Mouse (Mus musculus): ENCODE measurements around the gene Mknk1. TPM values are rescaled to one million over a fixed set of nuclear protein-coding genes. Genes with fewer than 3 reads are reported as not detected.

The Mknk1 gene
- polyA plus RNA-seq, 1 experiment from 2014 or later = 30.0 TPM

DNA sequence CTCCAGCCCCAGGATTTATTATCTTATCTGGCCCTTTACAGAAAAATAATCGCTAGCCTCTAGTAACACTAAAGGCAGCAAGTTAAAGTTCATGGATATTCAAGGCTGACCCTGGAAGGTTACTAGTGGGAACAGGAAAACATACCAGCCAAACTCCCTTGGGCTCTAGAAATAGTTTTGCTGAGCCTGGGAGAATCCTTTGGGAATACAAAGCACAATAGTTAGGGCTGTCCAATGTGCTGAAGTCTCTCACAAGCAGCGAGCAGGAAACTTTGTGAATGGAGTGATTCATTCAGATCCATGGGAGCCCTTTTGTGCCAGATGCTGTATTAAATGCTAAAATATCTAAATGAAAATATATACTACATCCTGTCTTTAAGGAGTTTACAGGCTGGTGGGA lies 7.7 kb downstream of the Mknk1 start:
- ATAC-seq (ENCODE audit: insufficient read depth) = no peak
- Histone ChIP-seq H3K4me1 (replicated peaks) (peaks cover 84% of the 10 kb centered on the region), H3K9ac (no peak overlapping the region), H3K36me3 (replicated peaks) (peaks cover 66% of the 10 kb centered on the region), H3K27me3 (no peaks in the 10 kb centered on the region), H3K27ac (replicated peaks) (peak overlapping the region; percentile 97), H3K9me3 (replicated peaks) (no peaks in the 10 kb centered on the region), H3K4me2 (0 out of 2 replicates have a peak overlapping the region, but pooled peaks have one; percentile 11), H3K4me3 (replicated peaks) (no peak overlapping the region)
- 57% methylated on average over 2 of the region's 2 CpGs for WGBS (ENCODE audit: insufficient replicate concordance)

DNA sequence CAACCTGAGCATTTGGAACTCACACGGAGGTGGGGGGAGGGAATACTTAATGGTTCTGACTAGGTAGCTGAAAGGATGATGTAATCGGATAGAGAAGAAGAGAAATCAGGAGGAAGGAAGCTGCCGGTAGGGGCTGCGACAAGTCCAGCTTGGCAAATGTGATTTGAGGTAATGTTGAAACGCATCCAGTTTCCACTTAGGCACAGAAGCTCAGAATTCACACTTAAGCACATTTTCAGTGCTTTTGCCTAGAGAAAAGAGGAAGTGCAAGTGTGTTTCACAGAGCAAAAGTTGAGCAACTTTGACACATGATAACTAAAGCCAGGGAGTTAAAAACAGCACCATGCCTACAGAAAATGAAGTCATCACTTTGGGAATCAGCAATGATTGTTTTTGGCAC lies 8.4 kb downstream of the Mknk1 start:
- Histone ChIP-seq H3K4me1 (replicated peaks) (peaks cover 87% of the 10 kb centered on the region), H3K9me3 (replicated peaks) (no peaks in the 10 kb centered on the region), H3K4me2 (peak overlapping the region; percentile 73), H3K4me3 (replicated peaks) (0 out of 2 replicates have a peak overlapping the region, but pooled peaks have one; percentile 9), H3K9ac (peak overlapping the region; percentile 60), H3K36me3 (replicated peaks) (peaks cover 66% of the 10 kb centered on the region), H3K27ac (replicated peaks) (peak overlapping the region; percentile 97), H3K27me3 (no peaks in the 10 kb centered on the region)
- WGBS (ENCODE audit: insufficient replicate concordance) = 19% methylated on average over 5 of the region's 5 CpGs
- ATAC-seq (ENCODE audit: insufficient read depth) = no peak

DNA sequence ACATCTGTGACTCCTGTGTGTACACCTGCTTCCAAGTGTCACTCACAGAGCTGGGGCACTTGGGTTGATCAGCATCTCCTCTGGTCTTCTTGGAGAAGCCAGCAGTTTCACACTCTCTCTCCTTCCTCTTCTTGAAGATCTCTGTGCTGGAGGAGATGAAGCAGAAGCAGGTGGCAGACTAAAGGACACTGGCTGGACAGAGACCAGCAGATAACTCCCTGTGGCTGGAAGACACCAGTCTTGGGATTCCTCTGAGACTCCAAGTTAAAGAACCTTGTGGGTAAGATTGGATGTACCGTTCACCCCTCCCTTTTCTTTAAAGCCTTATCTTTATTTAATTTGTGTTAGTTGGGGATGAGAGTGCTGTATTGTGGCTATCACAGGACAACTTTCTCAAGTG lies 9.1 kb downstream of the Mknk1 start:
- ATAC-seq (ENCODE audit: insufficient read depth) = peak; percentile 5; the same call in 1 of the 2 replicates

DNA sequence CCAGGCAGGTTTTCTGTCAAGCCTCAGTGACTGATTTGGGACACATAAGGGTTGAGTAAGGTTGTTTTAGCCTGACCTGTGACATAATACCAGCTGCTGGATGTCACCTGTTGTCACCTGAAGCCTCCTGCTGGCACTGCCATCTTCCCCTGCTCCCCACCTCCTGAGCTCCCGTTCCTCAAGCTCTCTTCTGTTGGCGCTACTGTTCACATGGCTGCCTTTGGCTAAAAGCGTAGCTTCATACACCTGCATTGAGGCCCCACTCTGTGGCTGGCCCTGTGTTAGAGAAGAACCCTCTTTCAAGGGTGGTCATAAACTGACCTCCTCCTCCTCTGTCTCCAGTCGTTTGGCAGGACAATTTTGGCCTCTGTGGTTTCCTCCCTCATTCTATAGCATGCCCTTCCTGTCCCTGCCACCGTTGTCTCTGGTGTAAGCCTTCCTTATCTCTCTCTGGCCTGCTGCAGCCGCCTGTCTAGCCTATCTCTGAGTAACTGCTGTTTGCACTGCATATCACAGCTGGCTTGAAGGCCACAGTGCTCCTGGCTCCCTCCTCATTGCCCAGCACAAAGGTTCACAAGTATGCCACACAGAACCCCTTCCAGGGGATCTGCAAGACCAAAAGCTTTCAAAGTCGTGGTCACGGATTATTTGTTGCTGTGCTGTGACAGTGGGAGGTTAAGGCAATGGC lies 10.1 kb downstream of the Mknk1 start:
- Histone ChIP-seq H3K9me3 (replicated peaks) (no peaks in the 10 kb centered on the region), H3K4me3 (replicated peaks) (peak overlapping the region; percentile 39), H3K27me3 (no peaks in the 10 kb centered on the region), H3K36me3 (replicated peaks) (peaks cover 70% of the 10 kb centered on the region), H3K27ac (replicated peaks) (peak overlapping the region; percentile 97), H3K4me1 (replicated peaks) (peaks cover 79% of the 10 kb centered on the region), H3K9ac (peak overlapping the region; percentile 60), H3K4me2 (peak overlapping the region; percentile 73)
- 9% methylated on average over 8 of the region's 8 CpGs for WGBS (ENCODE audit: insufficient replicate concordance)
- ATAC-seq (ENCODE audit: insufficient read depth) = peak; percentile 99

More for the DNA sequence above, 9.1 kb downstream of the Mknk1 start:
- Histone ChIP-seq H3K9ac (peak overlapping the region; percentile 60; the same call in 1 of the 2 replicates), H3K36me3 (replicated peaks) (peaks cover 69% of the 10 kb centered on the region), H3K4me2 (peak overlapping the region; percentile 73), H3K27me3 (no peaks in the 10 kb centered on the region), H3K27ac (replicated peaks) (peak overlapping the region; percentile 97), H3K4me1 (replicated peaks) (peaks cover 84% of the 10 kb centered on the region), H3K4me3 (replicated peaks) (peak overlapping the region; percentile 9; the same call in 1 of the 2 replicates), H3K9me3 (replicated peaks) (no peaks in the 10 kb centered on the region)
- WGBS (ENCODE audit: insufficient replicate concordance) = 21% methylated on average over 1 of the region's 1 CpGs

DNA sequence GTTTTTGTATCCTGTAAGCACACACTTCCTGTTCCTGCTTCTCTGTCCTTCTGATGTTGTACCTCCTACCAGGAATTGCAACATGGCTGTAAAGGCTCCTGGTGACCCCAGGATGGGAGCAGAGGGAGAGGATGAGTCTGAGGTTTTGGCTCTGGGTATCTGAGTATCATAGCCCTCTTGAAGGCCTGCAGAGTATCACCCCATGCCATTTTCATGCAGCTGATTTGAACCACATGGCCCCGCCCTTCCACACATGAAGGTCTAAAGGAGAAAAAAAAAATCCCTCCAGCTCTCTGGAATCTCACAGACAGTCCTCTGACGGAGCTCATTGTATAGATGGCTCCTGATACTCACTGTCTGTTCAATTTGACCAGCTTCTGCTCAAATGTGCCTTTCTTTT lies 11.1 kb downstream of the Mknk1 start:
- Histone ChIP-seq H3K36me3 (replicated peaks) (peaks cover 73% of the 10 kb centered on the region), H3K27ac (replicated peaks) (peak overlapping the region; percentile 97), H3K9ac (peak overlapping the region; percentile 60; the same call in 1 of the 2 replicates), H3K4me3 (replicated peaks) (peak overlapping the region; percentile 39; the same call in 1 of the 2 replicates), H3K27me3 (no peaks in the 10 kb centered on the region), H3K4me1 (replicated peaks) (peaks cover 84% of the 10 kb centered on the region), H3K9me3 (replicated peaks) (no peaks in the 10 kb centered on the region), H3K4me2 (peak overlapping the region; percentile 73)
- WGBS (ENCODE audit: insufficient replicate concordance) = 39% methylated on average over 2 of the region's 2 CpGs
- ATAC-seq (ENCODE audit: insufficient read depth) = 0 out of 2 replicates have a peak, but pooled peaks have one; percentile 11

DNA sequence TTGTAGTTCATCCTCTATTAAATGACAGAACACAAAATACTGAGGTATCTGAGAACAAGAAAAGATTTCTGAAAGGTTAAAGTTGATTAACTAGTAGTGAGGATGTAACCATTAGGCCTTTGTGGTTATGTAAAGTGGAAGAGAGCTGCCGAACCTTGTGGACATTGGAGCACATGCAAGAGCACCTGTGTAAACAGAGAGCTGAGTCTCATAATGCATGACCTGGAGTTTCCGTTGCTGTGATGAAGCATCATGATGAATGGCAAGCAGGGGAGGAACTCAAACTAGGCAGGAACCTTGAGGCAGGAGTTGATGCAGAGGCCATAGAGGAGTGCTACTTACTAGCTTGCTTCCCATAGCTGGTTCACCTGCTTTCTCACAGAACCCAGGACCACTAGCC lies 11.6 kb downstream of the Mknk1 start:
- H3K27ac ChIP-seq (replicated peaks) = peak overlapping the region; percentile 97
- WGBS (ENCODE audit: insufficient replicate concordance) = 70% methylated on average over 2 of the region's 2 CpGs
- H3K9ac ChIP-seq = no peak overlapping the region
- no peaks in the 10 kb centered on the region for H3K27me3 ChIP-seq
- no peak for ATAC-seq (ENCODE audit: insufficient read depth)
- H3K4me3 ChIP-seq (replicated peaks) = no peak overlapping the region
- H3K4me1 ChIP-seq (replicated peaks) = peaks cover 84% of the 10 kb centered on the region
- H3K9me3 ChIP-seq (replicated peaks) = no peaks in the 10 kb centered on the region
- 0 out of 2 replicates have a peak overlapping the region, but pooled peaks have one; percentile 73 for H3K4me2 ChIP-seq
- peaks cover 78% of the 10 kb centered on the region for H3K36me3 ChIP-seq (replicated peaks)

DNA sequence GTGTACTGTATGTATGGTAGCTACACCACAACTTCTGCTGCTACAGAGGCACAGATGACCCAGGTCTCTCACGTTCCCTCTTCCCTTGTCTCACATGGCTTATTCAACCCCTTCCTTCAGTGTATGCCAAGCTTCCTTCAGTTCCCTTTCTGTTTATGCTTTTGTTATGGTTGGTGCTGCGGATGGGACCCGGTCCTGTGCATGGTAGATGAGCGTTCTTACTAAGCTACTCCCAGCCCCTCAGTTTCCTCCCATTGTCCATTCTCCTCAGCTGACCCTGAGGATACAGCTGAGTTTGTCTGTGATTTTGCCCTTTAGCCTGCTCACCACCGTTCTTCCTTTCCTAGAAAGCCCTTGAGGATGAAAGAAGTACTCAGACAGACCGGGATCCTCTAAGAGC lies 12.6 kb downstream of the Mknk1 start:
- Histone ChIP-seq H3K4me2 (no peak overlapping the region), H3K27me3 (no peaks in the 10 kb centered on the region), H3K4me1 (replicated peaks) (peaks cover 84% of the 10 kb centered on the region), H3K27ac (replicated peaks) (no peak overlapping the region), H3K9me3 (replicated peaks) (no peaks in the 10 kb centered on the region), H3K9ac (no peak overlapping the region), H3K4me3 (replicated peaks) (no peak overlapping the region), H3K36me3 (replicated peaks) (peaks cover 84% of the 10 kb centered on the region)
- ATAC-seq (ENCODE audit: insufficient read depth) = no peak
- WGBS (ENCODE audit: insufficient replicate concordance) = 85% methylated on average over 6 of the region's 6 CpGs

DNA sequence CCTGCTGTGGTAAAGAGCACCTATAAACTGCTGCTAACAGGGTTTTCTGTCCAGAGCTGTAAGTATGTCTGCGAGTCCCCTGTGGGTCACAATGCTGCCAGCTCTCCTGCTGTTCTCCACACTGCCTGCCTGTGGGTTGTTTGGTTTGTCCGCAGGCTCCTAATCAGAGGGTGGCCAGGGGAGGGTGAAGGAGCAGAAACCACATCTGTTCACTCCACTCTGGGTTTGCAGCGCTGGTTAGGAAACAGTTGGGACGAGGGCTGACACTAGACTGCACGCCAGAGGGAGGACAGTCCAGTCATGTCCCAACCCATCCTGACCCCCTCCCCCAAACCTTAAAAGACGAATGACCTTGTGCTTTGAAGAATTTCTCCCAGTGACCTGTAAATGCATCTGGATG lies 16.1 kb downstream of the Mknk1 start:
- Histone ChIP-seq H3K36me3 (replicated peaks) (peaks cover 94% of the 10 kb centered on the region), H3K4me1 (replicated peaks) (peaks cover 80% of the 10 kb centered on the region), H3K9ac (peak overlapping the region; percentile 37; the same call in 1 of the 2 replicates), H3K9me3 (replicated peaks) (no peaks in the 10 kb centered on the region), H3K4me3 (replicated peaks) (no peak overlapping the region), H3K4me2 (peak overlapping the region; percentile 60), H3K27ac (replicated peaks) (peak overlapping the region; percentile 90), H3K27me3 (no peaks in the 10 kb centered on the region)
- ATAC-seq (ENCODE audit: insufficient read depth) = no peak
- WGBS (ENCODE audit: insufficient replicate concordance) = 14% methylated on average over 6 of the region's 6 CpGs

DNA sequence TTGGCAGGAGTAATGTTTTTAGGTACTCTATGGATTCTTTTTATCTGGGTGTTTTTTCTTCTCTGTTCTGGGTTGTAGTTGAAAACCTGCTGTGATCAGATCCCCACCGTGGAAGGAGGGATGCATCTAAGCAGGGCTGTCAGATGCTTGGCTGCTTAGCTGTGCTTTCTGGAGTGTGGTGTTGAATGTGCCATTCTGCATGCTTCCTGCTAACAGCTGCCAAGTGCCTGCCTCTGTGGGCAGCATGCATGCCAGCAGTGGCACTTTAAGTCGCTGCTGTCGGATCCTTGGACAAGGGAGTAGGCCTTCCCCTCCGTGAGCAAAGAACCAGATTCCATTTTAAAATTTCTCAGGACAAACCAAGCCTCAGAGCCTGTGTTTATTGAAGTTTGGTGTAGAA lies 16.6 kb downstream of the Mknk1 start:
- Histone ChIP-seq H3K27ac (replicated peaks) (peak overlapping the region; percentile 90), H3K27me3 (no peaks in the 10 kb centered on the region), H3K36me3 (replicated peaks) (peaks cover 94% of the 10 kb centered on the region), H3K9ac (peak overlapping the region; percentile 37), H3K9me3 (replicated peaks) (no peaks in the 10 kb centered on the region), H3K4me2 (peak overlapping the region; percentile 60), H3K4me1 (replicated peaks) (peaks cover 75% of the 10 kb centered on the region), H3K4me3 (replicated peaks) (peak overlapping the region; percentile 17; the same call in 1 of the 2 replicates)
- no peak for ATAC-seq (ENCODE audit: insufficient read depth)
- WGBS (ENCODE audit: insufficient replicate concordance) = 72% methylated on average over 4 of the region's 4 CpGs

DNA sequence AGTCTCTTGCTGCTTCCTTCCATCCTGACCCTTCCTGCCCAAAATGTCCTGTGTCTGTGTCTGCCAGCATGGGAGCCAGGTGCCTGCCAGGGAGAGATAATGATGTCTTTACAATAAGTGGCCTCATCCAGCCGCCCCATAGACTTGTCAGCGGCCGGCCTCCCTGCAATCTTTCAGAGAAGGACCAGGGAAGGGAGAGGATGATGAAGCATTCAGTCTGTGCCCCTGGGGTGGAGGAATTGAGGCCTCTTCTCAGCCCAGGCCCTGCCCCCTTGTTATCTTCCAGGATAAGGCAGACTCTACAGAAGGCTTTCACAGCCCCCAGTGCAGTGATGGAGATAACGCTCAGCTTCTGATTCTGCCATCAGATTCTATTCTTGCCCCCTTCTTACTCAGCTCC lies 17.3 kb downstream of the Mknk1 start:
- H3K27me3 ChIP-seq = no peaks in the 10 kb centered on the region
- H3K4me1 ChIP-seq (replicated peaks) = peaks cover 68% of the 10 kb centered on the region
- peak overlapping the region; percentile 17; the same call in 1 of the 2 replicates for H3K4me3 ChIP-seq (replicated peaks)
- peak overlapping the region; percentile 90 for H3K27ac ChIP-seq (replicated peaks)
- peak overlapping the region; percentile 60 for H3K4me2 ChIP-seq
- peak overlapping the region; percentile 37 for H3K9ac ChIP-seq
- no peaks in the 10 kb centered on the region for H3K9me3 ChIP-seq (replicated peaks)
- 13% methylated on average over 4 of the region's 4 CpGs for WGBS (ENCODE audit: insufficient replicate concordance)
- peak; percentile 97 for ATAC-seq (ENCODE audit: insufficient read depth)
- H3K36me3 ChIP-seq (replicated peaks) = peaks cover 94% of the 10 kb centered on the region

DNA sequence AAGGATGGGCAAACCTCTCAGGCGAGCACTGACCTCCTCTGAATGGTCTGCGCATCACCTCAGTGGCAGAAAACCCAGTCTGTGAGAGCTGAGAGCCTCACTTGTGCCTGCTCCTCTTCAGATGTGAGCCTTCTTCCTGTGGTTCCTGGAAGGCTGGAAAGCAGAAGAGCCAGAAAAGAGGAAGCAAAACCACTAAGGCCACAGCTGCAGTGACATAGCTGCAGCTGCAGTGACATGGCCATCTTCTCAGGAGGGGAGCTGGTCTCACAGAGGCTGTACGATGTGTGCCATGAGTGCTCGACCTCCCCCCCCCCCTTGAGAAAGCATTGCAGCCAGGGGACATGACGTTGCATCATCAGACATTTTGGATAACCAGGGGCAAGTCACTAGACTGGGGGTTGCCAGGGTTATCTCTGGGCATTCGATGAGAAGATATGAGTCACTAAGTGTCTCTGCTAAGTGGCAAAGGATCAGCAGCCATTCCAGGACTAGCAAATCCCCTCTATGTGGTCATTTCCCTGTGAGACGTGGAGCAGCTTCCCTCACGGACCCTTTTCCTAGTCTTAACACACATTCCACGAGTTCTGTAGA lies 18.4 kb downstream of the Mknk1 start:
- peak overlapping the region; percentile 90 for H3K27ac ChIP-seq (replicated peaks)
- no peak overlapping the region for H3K4me3 ChIP-seq (replicated peaks)
- no peak for ATAC-seq (ENCODE audit: insufficient read depth)
- no peaks in the 10 kb centered on the region for H3K9me3 ChIP-seq (replicated peaks)
- H3K27me3 ChIP-seq = no peaks in the 10 kb centered on the region
- whole genome bisulfite sequencing (ENCODE audit: insufficient replicate concordance) = 58% methylated on average over 9 of the region's 9 CpGs
- peaks cover 61% of the 10 kb centered on the region for H3K4me1 ChIP-seq (replicated peaks)
- peaks cover 94% of the 10 kb centered on the region for H3K36me3 ChIP-seq (replicated peaks)
- H3K9ac ChIP-seq = peak overlapping the region; percentile 30; the same call in 1 of the 2 replicates
- H3K4me2 ChIP-seq = peak overlapping the region; percentile 60; the same call in 1 of the 2 replicates
